12 mouse cellular contexts compared by ENCODE assay signal in genomic region chr7:71425982-71426381, GRCm38 (mm10).
"Had no signal": no experiment of that assay in that cellular context is flagged by ENCODE, and none has a peak within 500 bp of the region (broad histone marks: within the 10 kb centered on the region; RNA-seq: fewer than 3 reads in every experiment).

No protein-coding gene starts in this region.

- H3K4me3 ChIP-seq: liver, embryonic 13.5 days; midbrain, embryonic 13.5 days had no signal

- H3K36me3 ChIP-seq: liver, embryonic 13.5 days; midbrain, embryonic 13.5 days had no signal

- H3K4me2 ChIP-seq: liver, embryonic 13.5 days; midbrain, embryonic 13.5 days had no signal

- H3K27ac ChIP-seq: liver, embryonic 13.5 days; midbrain, embryonic 13.5 days had no signal

- H3K9ac ChIP-seq: liver, embryonic 13.5 days; midbrain, embryonic 13.5 days had no signal

- H3K27me3 ChIP-seq: liver, embryonic 13.5 days; midbrain, embryonic 13.5 days had no signal

- H3K4me1 ChIP-seq: liver, embryonic 13.5 days; midbrain, embryonic 13.5 days had no signal

- H3K9me3 ChIP-seq: liver, embryonic 13.5 days; midbrain, embryonic 13.5 days had no signal

- DNase-seq: kidney, adult 8-10 months; kidney, postnatal 10 days; kidney, postnatal 4 days; left cerebral cortex, postnatal 4 days; liver, embryonic 13.5 days; lung, adult 2 months; lung, postnatal 14 days; lung, postnatal 4 days; thymus, adult 2 months; thymus, postnatal 14 days; thymus, postnatal 4 days had no signal

- ATAC-seq: midbrain, embryonic 13.5 days had no signal
